Mouse (Mus musculus): ENCODE results near the gene Pagr1a.

The Pagr1a gene

GRCm38 (mm10) chr7:127016971-127017949, at the start of gene Pagr1a:
Gene Pagr1a, minus strand, starts transcription at chr7:127017352.
- peak; percentile 97 for DNase-seq (ENCODE audit: low spot score in 2 of 2)

- no peak for DNase-seq (ENCODE audit: low spot score in 2 of 2)
Measured at GRCm38 (mm10) chr7:127066317-127066716, 49.2 kb upstream of the Pagr1a start.

GRCm38 (mm10) chr7:127065538-127065937, 48.4 kb upstream of the Pagr1a start:
- DNase-seq (ENCODE audit: low spot score in 2 of 2): no peak

DNA sequence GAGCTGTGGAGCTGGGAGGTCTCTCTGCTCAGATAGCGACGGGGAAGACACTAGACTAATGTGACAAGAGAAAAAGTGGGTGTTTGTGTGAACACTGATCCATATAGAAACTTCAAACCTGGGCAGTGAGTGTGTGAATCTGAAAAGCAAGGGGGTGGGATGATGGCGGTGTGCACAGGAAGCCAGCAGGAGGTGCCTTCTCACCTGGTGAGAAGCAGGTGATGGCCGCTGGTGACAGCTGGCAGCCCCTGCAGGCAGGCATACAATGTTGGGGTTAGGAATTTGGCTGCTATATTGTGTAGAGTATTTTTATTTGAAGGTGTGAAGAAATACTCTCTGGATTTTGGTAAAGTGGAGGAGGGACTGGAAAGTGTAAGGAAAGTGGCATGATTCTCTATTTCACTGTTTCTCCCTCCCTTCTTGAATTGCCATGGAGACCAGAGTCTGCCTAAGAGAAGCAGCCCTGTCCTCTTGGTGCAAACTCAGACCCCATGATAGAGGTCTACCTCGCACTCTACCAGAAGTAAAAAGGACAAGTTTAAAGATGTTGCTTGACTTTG, 38.0 kb upstream of the Pagr1a start:
- peak in 1 of 2 experiments; percentile 19 for DNase-seq (ENCODE audit: low spot score in 2 of 2)

GRCm38 (mm10) chr7:127041851-127042672, 24.9 kb upstream of the Pagr1a start, which contains the start of gene Kif22:
Gene Kif22, minus strand, starts transcription at chr7:127042471.
- peak; percentile 77 to 87 for DNase-seq (ENCODE audit: low spot score in 2 of 2)

GRCm38 (mm10) chr7:127031244-127031643, 14.1 kb upstream of the Pagr1a start:
- DNase-seq (ENCODE audit: low spot score in 2 of 2): no peak

- no peak for DNase-seq (ENCODE audit: low spot score in 2 of 2)
Measured at GRCm38 (mm10) chr7:127030172-127030571, 13.0 kb upstream of the Pagr1a start.

- peak in 1 of 2 experiments; percentile 49 for DNase-seq (ENCODE audit: low spot score in 2 of 2)
Measured at GRCm38 (mm10) chr7:127027885-127028284, 10.7 kb upstream of the Pagr1a start.

- peak; percentile 99 to 100 for DNase-seq (ENCODE audit: low spot score in 2 of 2)
Measured at GRCm38 (mm10) chr7:127026984-127027726, 10.0 kb upstream of the Pagr1a start, which contains the start of gene Maz. Gene Maz, minus strand, starts transcription at chr7:127027037.

DNA sequence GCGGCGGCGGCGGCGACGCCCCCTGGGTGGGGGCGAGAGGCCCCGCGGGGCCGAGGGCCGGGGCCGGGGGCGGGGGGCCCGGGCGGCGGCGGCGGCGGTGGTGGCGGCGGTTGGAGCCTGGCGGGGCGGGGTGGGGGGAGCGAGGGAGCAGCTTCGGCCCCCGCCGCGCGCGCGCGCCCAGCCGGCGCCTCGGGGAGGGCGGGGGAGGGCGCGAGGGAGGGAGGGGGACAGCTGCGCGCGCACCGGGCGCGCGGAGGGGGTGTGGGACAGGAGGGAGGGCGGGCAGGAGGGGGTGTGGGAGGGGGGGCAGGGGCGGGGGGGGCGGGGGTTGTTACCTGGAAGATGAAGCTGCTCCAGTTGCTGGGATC, 9.4 kb upstream of the Pagr1a start:
- DNase-seq (ENCODE audit: low spot score in 2 of 2): peak in 1 of 2 experiments; percentile 92

- peak; percentile 73 to 79 for DNase-seq (ENCODE audit: low spot score in 2 of 2)
Measured at GRCm38 (mm10) chr7:127026161-127026600, 9.0 kb upstream of the Pagr1a start.

GRCm38 (mm10) chr7:127025556-127026160, 8.5 kb upstream of the Pagr1a start:
- DNase-seq (ENCODE audit: low spot score in 2 of 2): peak in 1 of 2 experiments; percentile 61

- DNase-seq (ENCODE audit: low spot score in 2 of 2): peak; percentile 74 to 82
Measured at GRCm38 (mm10) chr7:127024755-127025555, 7.8 kb upstream of the Pagr1a start.

DNA sequence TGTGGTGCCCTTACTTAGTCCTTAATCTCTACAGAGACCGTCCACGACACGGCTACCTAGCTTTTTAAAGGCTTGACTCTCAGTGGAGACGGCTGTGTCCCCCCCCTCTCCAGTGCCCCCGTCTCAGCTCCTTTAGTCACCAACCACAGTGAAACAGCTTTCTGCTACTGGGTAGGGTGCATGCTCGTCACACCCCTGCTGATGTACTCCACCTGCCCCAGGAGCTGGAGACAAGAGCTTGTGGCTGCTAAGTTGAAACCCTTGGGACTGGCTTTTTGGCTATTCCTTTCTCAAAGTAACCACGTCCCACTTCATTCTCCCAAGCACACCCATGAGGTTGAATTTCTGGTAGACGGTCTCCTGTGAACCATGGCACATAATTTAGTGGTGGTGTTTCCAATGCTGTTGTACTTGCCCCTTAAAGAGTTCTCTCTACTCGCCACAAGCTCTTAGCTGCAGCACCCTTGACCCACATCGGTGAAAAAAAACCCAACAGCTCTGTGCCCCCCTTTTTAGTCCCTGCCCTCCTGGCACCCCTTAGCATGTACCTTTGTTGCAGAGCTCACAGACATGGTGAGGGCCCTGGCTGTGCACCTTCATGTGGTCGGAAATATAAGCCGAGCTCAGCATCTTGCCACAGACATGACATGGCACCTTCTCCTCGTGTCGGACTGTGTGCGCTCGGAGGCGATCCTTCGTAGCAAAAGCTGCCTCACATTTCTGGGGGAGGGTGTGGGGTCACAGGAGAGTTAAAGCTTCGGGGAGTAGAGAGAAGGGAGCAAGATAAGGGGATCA, 6.9 kb upstream of the Pagr1a start:
- DNase-seq (ENCODE audit: low spot score in 2 of 2): peak; percentile 64 to 76

- DNase-seq (ENCODE audit: low spot score in 2 of 2): peak in 1 of 2 experiments; percentile 44
Measured at GRCm38 (mm10) chr7:127023272-127023691, 6.1 kb upstream of the Pagr1a start.

DNA sequence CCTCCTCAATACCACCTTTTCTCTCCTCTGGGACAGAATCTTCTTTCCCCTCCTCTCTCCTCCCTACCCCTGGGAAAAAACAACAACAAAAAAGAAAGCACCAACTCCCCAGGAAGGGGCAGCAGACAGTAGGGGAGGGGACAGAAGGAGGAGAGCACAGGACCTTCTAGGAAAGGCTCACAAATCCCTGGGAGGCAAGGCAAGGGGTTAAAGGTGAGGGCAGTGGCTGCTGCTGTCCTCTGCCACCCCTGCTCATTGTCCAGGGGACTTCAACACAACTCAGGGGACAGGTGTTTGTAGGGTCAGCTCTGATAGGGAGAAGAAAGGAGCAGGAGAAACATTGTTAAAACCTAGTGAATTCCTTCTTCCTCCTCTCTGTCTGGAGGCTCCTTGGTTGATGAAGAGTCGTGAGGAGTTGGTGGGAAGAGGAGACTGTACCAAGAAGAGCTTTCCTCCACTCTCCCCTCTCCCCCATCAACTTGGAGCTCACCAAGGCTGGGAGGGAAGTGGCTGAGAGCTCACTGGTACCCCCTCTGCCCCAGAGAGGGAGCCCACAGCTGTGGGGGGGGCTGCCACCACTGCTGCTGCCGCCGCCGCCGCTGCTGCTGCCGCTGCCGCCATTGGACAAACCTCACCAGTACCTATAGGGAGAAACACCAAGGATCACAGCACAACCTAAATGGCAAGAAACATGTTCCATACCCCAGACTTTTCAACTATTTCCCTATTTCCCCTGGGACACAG, 5.5 kb upstream of the Pagr1a start:
- no peak for DNase-seq (ENCODE audit: low spot score in 2 of 2)

- no peak for DNase-seq (ENCODE audit: low spot score in 2 of 2)
Measured at GRCm38 (mm10) chr7:127021563-127022527, 4.7 kb upstream of the Pagr1a start.
